Mouse (Mus musculus): Measurements from ENCODE around the gene Nsun7.
A peak's percentile ranks its signal among the peaks of the same experiment; 100 is the strongest.

Nsun7 gene

GRCm38 (mm10) chr5:66337025-66337968 is 77.6 kb downstream of the Nsun7 start:
- peak; percentile 72 for ATAC-seq (ENCODE audit: low TSS enrichment)

- peak; percentile 58 for ATAC-seq (ENCODE audit: low TSS enrichment)
These were observed 78.3 kb downstream of the Nsun7 start for GRCm38 (mm10) chr5:66337969-66338345.

GRCm38 (mm10) chr5:66338583-66338982 is 78.9 kb downstream of the Nsun7 start:
- ATAC-seq (ENCODE audit: low TSS enrichment): no peak; the same call in 1 of the 2 replicates

DNA sequence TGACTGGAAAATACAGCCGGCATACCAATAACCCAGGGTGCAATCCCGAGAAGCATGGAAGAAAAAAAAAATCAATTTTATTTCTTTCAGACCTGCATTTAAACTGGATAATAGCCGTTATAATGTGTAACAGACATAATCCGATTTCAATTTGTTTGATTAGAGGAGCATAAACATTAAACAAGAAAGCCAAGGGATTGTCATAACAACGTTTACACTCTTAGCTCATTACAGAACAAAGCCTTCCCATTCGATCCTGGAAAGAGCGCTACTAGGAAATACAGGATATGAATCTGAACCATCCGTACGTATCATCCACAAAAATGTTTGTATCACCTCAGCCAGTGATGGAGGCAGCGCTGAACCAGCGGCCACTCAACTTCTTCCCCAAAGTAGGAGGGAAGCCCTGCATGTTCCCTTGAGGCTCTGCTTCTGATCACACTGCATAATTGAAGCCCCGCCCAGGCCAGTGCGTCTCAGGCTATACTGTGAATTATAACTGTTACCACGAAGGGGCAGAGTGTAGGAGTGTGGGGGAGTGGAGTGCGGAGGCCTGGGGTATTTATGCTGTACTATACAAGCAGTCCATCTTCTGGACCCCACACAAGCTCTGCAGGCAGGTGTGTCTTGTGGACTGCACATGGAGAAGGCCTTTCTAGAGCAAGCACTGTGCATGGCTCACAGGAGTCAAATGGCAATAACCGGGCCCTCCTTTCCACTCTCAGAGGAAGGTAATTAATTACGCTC is 80.8 kb downstream of the Nsun7 start:
- no peak for ATAC-seq (ENCODE audit: low TSS enrichment)

GRCm38 (mm10) chr5:66341848-66342247 is 82.2 kb downstream of the Nsun7 start:
- no peak for ATAC-seq (ENCODE audit: low TSS enrichment)

GRCm38 (mm10) chr5:66342285-66342684 is 82.6 kb downstream of the Nsun7 start:
- no peak for ATAC-seq (ENCODE audit: low TSS enrichment)

DNA sequence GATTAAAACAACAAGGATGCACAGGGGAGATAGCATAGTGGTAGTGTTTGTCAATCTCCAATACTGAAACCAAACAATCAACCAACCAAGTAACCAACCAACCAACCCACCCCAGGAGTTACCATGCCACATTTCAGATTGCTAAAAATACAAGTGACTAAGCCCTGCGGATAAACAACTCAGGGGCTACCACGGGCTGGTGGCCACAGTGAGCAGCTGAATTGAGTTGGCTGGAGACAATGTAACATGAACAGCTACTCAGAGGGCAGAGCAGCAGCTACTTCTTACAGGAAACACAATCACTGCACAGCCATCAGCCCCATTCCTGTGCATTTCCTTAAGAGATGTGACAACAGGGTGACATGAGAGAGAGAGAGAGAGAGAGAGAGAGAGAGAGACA is 84.5 kb downstream of the Nsun7 start:
- ATAC-seq (ENCODE audit: low TSS enrichment): no peak

- ATAC-seq (ENCODE audit: low TSS enrichment): no peak
These were observed 85.4 kb downstream of the Nsun7 start for GRCm38 (mm10) chr5:66345140-66345539.

DNA sequence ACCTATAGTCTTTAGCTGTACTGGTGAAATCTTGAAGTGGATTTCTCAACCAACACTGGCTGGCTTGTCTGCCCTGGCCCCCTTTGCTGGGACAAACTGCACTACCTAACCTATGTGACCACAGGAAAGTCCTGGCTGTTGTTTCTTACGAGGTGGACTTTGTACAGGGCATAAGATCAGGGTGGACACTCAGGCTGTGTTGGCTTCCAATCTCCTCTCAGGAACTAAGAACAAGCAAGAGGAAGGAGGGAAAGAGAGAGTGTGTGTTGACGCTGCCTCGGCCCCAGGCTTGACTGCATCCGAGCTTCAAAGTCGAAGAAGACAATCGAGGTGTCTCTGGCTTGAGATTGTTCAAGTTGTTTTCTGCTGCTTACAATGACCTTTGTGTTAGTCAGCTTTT is 87.1 kb downstream of the Nsun7 start:
- ATAC-seq (ENCODE audit: low TSS enrichment): no peak
